Mouse (Mus musculus): ENCODE measurements around the gene Plek.

DNA sequence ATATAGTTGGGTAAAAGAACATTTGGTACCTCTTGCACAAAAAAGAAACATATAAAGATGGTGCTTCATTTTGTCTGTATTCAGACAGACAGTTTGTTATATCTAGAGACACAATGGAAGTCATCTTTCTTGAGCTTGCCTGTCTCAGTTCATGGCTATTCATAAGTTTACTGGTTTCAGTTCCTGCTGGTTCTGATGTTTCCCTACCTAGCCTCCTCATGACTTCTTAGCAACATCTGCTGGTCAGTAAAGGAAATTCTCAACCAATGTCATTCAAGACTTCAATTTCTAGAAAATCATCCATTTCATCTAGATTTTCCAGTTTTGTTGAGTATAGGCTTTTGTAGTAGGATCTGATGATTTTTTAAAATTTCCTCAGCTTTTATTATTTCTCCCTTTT, 39.2 kb downstream of the Plek start:
- TF ChIP-seq CTCF (IDR thresholded peaks at IDR 0.05; ENCODE audit: control insufficient read depth, insufficient read depth, insufficient read length) (no peak), USF1 (IDR thresholded peaks at IDR 0.05; ENCODE audit: low read depth) (no peak), MAX (IDR thresholded peaks at IDR 0.05) (no peak)
